Mouse (Mus musculus): ENCODE results near the gene Hist3h2ba.

Gene Hist3h2ba

GRCm38 (mm10) chr11:58948542-58949479 is at the start of gene Hist3h2ba:
Gene Hist3h2ba, plus strand, starts transcription at chr11:58948920.
- DNase-seq (ENCODE audit: low read depth in 2 of 2, low spot score in 2 of 2): peak; percentile 30 to 57

- DNase-seq (ENCODE audit: low read depth in 2 of 2, low spot score in 2 of 2): no peak
Measured at GRCm38 (mm10) chr11:58901080-58901479, 47.6 kb upstream of the Hist3h2ba start.

- DNase-seq (ENCODE audit: low read depth in 2 of 2, low spot score in 2 of 2): peak; percentile 90 to 98
Measured at GRCm38 (mm10) chr11:58903511-58904409, 45.0 kb upstream of the Hist3h2ba start, which contains the start of gene Zfp39. Gene Zfp39, minus strand, starts transcription at chr11:58904225.

GRCm38 (mm10) chr11:58904410-58904718 is 44.4 kb upstream of the Hist3h2ba start:
- no peak for DNase-seq (ENCODE audit: low read depth in 2 of 2, low spot score in 2 of 2)

GRCm38 (mm10) chr11:58904838-58905237 is 43.9 kb upstream of the Hist3h2ba start:
- DNase-seq (ENCODE audit: low read depth in 2 of 2, low spot score in 2 of 2): no peak

- DNase-seq (ENCODE audit: low read depth in 2 of 2, low spot score in 2 of 2): no peak
Measured at GRCm38 (mm10) chr11:58913776-58914175, 34.9 kb upstream of the Hist3h2ba start.

- no peak for DNase-seq (ENCODE audit: low read depth in 2 of 2, low spot score in 2 of 2)
Measured at GRCm38 (mm10) chr11:58914461-58915028, 34.2 kb upstream of the Hist3h2ba start.

- DNase-seq (ENCODE audit: low read depth in 2 of 2, low spot score in 2 of 2): peak; percentile 67 to 77
Measured at GRCm38 (mm10) chr11:58916879-58917744, 31.6 kb upstream of the Hist3h2ba start.

- DNase-seq (ENCODE audit: low read depth in 2 of 2, low spot score in 2 of 2): no peak
Measured at GRCm38 (mm10) chr11:58917745-58918366, 30.9 kb upstream of the Hist3h2ba start, which contains the start of gene Btnl10. Gene Btnl10, plus strand, starts transcription at chr11:58917908.

GRCm38 (mm10) chr11:58918759-58919158 is 30.0 kb upstream of the Hist3h2ba start:
- no peak for DNase-seq (ENCODE audit: low read depth in 2 of 2, low spot score in 2 of 2)

GRCm38 (mm10) chr11:58922420-58922819 is 26.3 kb upstream of the Hist3h2ba start:
- DNase-seq (ENCODE audit: low read depth in 2 of 2, low spot score in 2 of 2): no peak

- no peak for DNase-seq (ENCODE audit: low read depth in 2 of 2, low spot score in 2 of 2)
Measured at GRCm38 (mm10) chr11:58926651-58927050, 22.1 kb upstream of the Hist3h2ba start.

GRCm38 (mm10) chr11:58927053-58927452 is 21.7 kb upstream of the Hist3h2ba start:
- DNase-seq (ENCODE audit: low read depth in 2 of 2, low spot score in 2 of 2): no peak

- DNase-seq (ENCODE audit: low read depth in 2 of 2, low spot score in 2 of 2): peak; percentile 66 to 77
Measured at GRCm38 (mm10) chr11:58927790-58928651, 20.7 kb upstream of the Hist3h2ba start.

GRCm38 (mm10) chr11:58929055-58929454 is 19.7 kb upstream of the Hist3h2ba start:
- no peak for DNase-seq (ENCODE audit: low read depth in 2 of 2, low spot score in 2 of 2)

GRCm38 (mm10) chr11:58929641-58930040 is 19.1 kb upstream of the Hist3h2ba start:
- DNase-seq (ENCODE audit: low read depth in 2 of 2, low spot score in 2 of 2): no peak

GRCm38 (mm10) chr11:58930254-58930653 is 18.5 kb upstream of the Hist3h2ba start:
- no peak for DNase-seq (ENCODE audit: low read depth in 2 of 2, low spot score in 2 of 2)

- no peak for DNase-seq (ENCODE audit: low read depth in 2 of 2, low spot score in 2 of 2)
Measured at GRCm38 (mm10) chr11:58931576-58931975, 17.1 kb upstream of the Hist3h2ba start.

GRCm38 (mm10) chr11:58937909-58938308 is 10.8 kb upstream of the Hist3h2ba start:
- DNase-seq (ENCODE audit: low read depth in 2 of 2, low spot score in 2 of 2): no peak
